Mouse (Mus musculus) stomach, embryonic 15.5 days (tissue): ENCODE measurements at regions not wholly inside any gene's neighbourhood (a gene's known extent, or its start where the extent isn't known, plus 50 kb on each side); places are given as distances from the start of the nearest gene placed in this dataset.

Source experiments
- ATAC-seq: fragments of 200-750 bp; cut with Nextera tagmentation; 2 replicates; pipeline ENCODE4 v1.8.0; 2017; ENCODE audit warnings: low read depth, moderate number of reproducible peaks, moderate TSS enrichment; ENCODE audit not compliant: insufficient read depth, low FRiP score
- H3K27ac ChIP-seq: fragments of 300-500 bp; sonication (generic); 2 replicates; pipeline ENCODE4 v1.5.1; 2015; ENCODE audit warnings: mild to moderate bottlenecking, inconsistent platforms
- H3K27me3 ChIP-seq: fragments of 300-500 bp; sonication (generic); replicated peaks from 2 replicates; pipeline ENCODE4 v1.6.1; 2015; ENCODE audit warnings: inconsistent platforms
- H3K36me3 ChIP-seq: fragments of 300-500 bp; sonication (generic); 2 replicates; pipeline ENCODE4 v1.6.1; 2015; ENCODE audit warnings: inconsistent platforms
- H3K4me1 ChIP-seq: fragments of 300-500 bp; sonication (generic); 2 replicates; pipeline ENCODE4 v1.6.1; 2015; ENCODE audit warnings: inconsistent platforms
- H3K4me2 ChIP-seq: fragments of 300-500 bp; sonication (generic); 2 replicates; pipeline ENCODE4 v1.6.1; 2015; ENCODE audit warnings: mild to moderate bottlenecking, inconsistent platforms
- H3K4me3 ChIP-seq: fragments of 300-500 bp; sonication (generic); replicated peaks from 2 replicates; pipeline ENCODE4 v1.5.1; 2015; ENCODE audit warnings: inconsistent platforms
- H3K9ac ChIP-seq: fragments of 300-500 bp; sonication (generic); 2 replicates; pipeline ENCODE4 v1.6.1; 2015; ENCODE audit warnings: inconsistent platforms
- H3K9me3 ChIP-seq: fragments of 300-500 bp; sonication (generic); 2 replicates; pipeline ENCODE4 v1.6.1; 2016; ENCODE audit warnings: inconsistent platforms
- WGBS: fragments of 180-500 bp; shearing (Covaris S2); methylation state at CpG from one replicate; pipeline ENCODE4 v1.1.7; 2015; 5-methylcytosine and 5-hydroxymethylcytosine counted together

- H3K27ac ChIP-seq: no peak overlapping the region
- H3K9me3 ChIP-seq: no peaks in the 10 kb centered on the region
- no peak overlapping the region for H3K9ac ChIP-seq
- no peaks in the 10 kb centered on the region for H3K4me1 ChIP-seq
- no peak overlapping the region for H3K4me2 ChIP-seq
- ATAC-seq: no peak
- H3K36me3 ChIP-seq: no peaks in the 10 kb centered on the region
- 63% methylated on average over 8 of the region's 8 CpGs for WGBS
- no peak overlapping the region for H3K4me3 ChIP-seq
- no peaks in the 10 kb centered on the region for H3K27me3 ChIP-seq
Observed at GRCm38 (mm10) chr9:61789066-61789897, 125.1 kb downstream of the Rplp1 start.

DNA sequence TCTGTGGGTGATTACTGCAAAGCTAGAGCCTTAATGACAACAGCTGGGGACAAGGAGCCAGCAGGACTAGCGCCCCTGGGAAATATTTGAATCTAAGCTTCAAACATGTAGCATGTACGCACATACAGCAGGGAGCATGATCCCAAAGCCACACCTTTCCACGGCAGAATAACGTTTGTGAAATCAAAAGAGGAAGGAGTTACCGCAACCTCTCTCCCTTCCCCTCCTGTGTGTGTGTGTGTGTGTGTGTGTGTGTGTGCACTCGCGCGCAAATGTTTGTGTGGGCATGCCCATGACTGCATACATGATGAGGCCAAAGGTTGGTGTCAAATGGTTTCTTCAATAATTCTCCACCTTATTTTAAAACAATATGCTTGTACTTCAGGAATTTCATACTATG, 132.9 kb downstream of the Rplp1 start:
- Histone ChIP-seq H3K9me3 (no peaks in the 10 kb centered on the region), H3K4me2 (no peak overlapping the region), H3K4me1 (no peaks in the 10 kb centered on the region), H3K27ac (no peak overlapping the region), H3K36me3 (no peaks in the 10 kb centered on the region), H3K9ac (no peak overlapping the region), H3K4me3 (no peak overlapping the region), H3K27me3 (no peaks in the 10 kb centered on the region)
- ATAC-seq: no peak
- WGBS: 86% methylated on average over 8 of the region's 8 CpGs

GRCm38 (mm10) chr9:61780186-61780939, 134.0 kb downstream of the Rplp1 start:
- no peaks in the 10 kb centered on the region for H3K36me3 ChIP-seq
- H3K4me2 ChIP-seq: no peak overlapping the region
- H3K9me3 ChIP-seq: no peaks in the 10 kb centered on the region
- WGBS: 76% methylated on average over 9 of the region's 9 CpGs
- no peaks in the 10 kb centered on the region for H3K27me3 ChIP-seq
- H3K4me3 ChIP-seq: no peak overlapping the region
- H3K27ac ChIP-seq: no peak overlapping the region
- no peaks in the 10 kb centered on the region for H3K4me1 ChIP-seq
- H3K9ac ChIP-seq: no peak overlapping the region
- ATAC-seq: no peak

DNA sequence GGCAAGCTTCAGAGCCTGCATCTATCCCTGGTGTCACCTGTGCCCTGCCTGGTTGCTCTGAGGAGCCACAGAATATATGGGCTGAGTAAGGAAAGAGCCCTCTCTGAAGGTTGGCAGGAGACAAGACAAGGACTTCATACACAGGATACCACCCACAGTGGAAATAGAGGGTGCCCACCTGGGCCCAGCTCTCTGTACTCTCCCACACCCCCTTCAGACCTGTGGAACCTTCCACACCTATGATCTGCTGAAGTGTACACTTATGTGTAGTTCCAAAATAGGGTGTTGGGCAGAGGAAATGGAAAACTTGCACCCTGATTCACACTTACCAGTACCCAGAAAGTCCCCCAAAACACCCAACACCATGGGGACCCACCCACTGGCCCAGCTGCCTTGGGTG, 135.2 kb downstream of the Rplp1 start:
- Histone ChIP-seq H3K9me3 (no peaks in the 10 kb centered on the region), H3K27me3 (no peaks in the 10 kb centered on the region), H3K27ac (no peak overlapping the region), H3K4me3 (no peak overlapping the region), H3K36me3 (no peaks in the 10 kb centered on the region), H3K4me2 (no peak overlapping the region), H3K4me1 (no peaks in the 10 kb centered on the region), H3K9ac (no peak overlapping the region)
- ATAC-seq: no peak

DNA sequence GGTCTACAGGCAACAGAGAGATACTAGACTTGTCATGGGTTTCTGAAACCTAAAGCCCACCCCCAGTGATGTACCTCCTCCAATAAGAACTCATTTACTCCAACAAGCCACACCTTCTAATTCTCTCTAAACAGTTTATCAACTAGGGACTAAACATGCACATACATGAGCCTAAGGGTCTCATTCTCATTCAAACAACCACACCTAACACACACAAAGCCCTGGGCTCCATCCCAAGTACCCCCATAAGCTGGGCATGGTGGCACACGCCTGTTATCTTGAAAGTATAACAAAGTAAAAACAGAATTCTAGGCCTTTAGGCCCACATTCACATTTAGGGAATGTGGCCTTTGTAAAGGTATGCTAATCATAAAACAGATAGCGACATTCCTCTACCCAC, 137.9 kb downstream of the Rplp1 start:
- Histone ChIP-seq H3K27me3 (no peaks in the 10 kb centered on the region), H3K4me3 (no peak overlapping the region), H3K4me1 (no peaks in the 10 kb centered on the region), H3K36me3 (no peaks in the 10 kb centered on the region), H3K9me3 (no peaks in the 10 kb centered on the region), H3K4me2 (no peak overlapping the region), H3K9ac (no peak overlapping the region), H3K27ac (no peak overlapping the region)
- 83% methylated on average over 2 of the region's 2 CpGs for WGBS
- ATAC-seq: no peak

DNA sequence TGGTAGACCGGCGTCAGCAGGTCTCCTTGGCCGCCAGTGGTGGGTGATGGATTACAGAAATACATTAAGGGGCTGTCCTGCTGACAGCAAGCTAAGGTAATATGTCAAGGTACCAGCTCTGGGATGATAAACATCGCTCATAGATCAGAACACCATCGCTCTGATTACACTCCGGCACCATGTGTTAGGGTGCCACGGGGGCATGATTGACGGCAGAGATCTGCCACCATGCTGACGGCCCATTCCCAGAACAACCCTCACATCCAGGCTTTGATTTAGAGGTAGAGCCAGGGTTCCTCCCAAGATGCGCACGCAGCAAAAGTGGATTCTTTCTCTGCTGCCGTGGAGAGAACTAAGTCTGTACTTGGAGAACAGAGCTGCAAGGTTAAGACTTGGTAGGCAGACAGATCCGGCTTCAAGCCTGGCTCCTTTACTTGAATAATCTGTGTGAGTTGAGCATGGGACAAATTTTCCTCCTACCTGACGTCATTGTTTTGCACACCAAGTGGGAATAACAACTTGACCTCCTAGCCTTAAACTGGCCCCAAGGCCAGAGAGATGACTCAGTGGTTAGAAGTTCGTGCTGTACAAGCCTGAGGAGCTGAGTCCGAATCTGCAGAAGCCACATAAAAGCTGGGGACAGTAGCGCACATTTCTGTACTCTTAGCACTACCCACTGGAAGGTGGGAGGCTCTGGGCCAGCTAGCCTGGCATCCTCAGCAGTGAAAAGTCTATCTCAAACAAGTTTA, 144.0 kb downstream of the Rplp1 start:
- Histone ChIP-seq H3K4me3 (no peak overlapping the region), H3K4me2 (no peak overlapping the region), H3K27me3 (no peaks in the 10 kb centered on the region), H3K27ac (no peak overlapping the region), H3K9ac (no peak overlapping the region), H3K4me1 (no peaks in the 10 kb centered on the region), H3K36me3 (no peaks in the 10 kb centered on the region), H3K9me3 (no peaks in the 10 kb centered on the region)
- no peak for ATAC-seq
- WGBS: 42% methylated on average over 17 of the region's 17 CpGs

DNA sequence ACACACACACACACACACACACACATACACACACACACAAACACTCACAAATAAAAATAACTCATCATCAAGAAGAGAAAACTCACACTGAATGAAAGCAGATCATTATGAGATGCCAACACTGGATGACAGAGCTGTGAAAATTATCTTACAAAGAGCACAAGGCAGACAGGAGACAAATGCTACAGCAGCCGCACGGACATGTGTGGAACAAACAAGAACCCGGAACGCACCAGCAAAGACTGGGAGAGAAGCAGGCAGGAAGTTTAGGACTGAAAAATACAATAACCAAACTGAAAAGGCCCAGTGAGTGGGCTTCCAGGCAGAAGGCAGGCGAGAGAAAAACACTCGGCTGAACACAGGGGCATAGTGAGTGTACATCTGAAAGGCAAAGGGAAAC, 148.2 kb downstream of the Rplp1 start:
- Histone ChIP-seq H3K4me3 (no peak overlapping the region), H3K27me3 (no peaks in the 10 kb centered on the region), H3K9me3 (no peaks in the 10 kb centered on the region), H3K9ac (no peak overlapping the region), H3K4me2 (no peak overlapping the region), H3K27ac (no peak overlapping the region), H3K36me3 (no peaks in the 10 kb centered on the region), H3K4me1 (no peaks in the 10 kb centered on the region)
- 62% methylated on average over 6 of the region's 6 CpGs for WGBS
- no peak for ATAC-seq

- no peaks in the 10 kb centered on the region for H3K4me1 ChIP-seq
- H3K27me3 ChIP-seq: 0 out of 2 replicates have a peak, but pooled peaks cover 3% of the 10 kb centered on the region
- ATAC-seq: no peak
- H3K27ac ChIP-seq: no peak overlapping the region
- WGBS: 48% methylated on average over 5 of the region's 5 CpGs
- H3K4me2 ChIP-seq: no peak overlapping the region
- H3K36me3 ChIP-seq: no peaks in the 10 kb centered on the region
- no peak overlapping the region for H3K9ac ChIP-seq
- H3K4me3 ChIP-seq: no peak overlapping the region
- no peaks in the 10 kb centered on the region for H3K9me3 ChIP-seq
Observed at GRCm38 (mm10) chr9:61765366-61765765, 149.0 kb downstream of the Rplp1 start.

- H3K4me2 ChIP-seq: no peak overlapping the region
- no peak for ATAC-seq
- 0 out of 2 replicates have a peak, but pooled peaks cover 5% of the 10 kb centered on the region for H3K4me1 ChIP-seq
- H3K4me3 ChIP-seq: no peak overlapping the region
- no peak overlapping the region for H3K9ac ChIP-seq
- 0 out of 2 replicates have a peak, but pooled peaks cover 5% of the 10 kb centered on the region for H3K27me3 ChIP-seq
- no peak overlapping the region for H3K27ac ChIP-seq
- no peaks in the 10 kb centered on the region for H3K36me3 ChIP-seq
- WGBS: 98% methylated on average over 3 of the region's 3 CpGs
- no peaks in the 10 kb centered on the region for H3K9me3 ChIP-seq
Observed at GRCm38 (mm10) chr9:61757806-61758205, 156.5 kb downstream of the Rplp1 start.

DNA sequence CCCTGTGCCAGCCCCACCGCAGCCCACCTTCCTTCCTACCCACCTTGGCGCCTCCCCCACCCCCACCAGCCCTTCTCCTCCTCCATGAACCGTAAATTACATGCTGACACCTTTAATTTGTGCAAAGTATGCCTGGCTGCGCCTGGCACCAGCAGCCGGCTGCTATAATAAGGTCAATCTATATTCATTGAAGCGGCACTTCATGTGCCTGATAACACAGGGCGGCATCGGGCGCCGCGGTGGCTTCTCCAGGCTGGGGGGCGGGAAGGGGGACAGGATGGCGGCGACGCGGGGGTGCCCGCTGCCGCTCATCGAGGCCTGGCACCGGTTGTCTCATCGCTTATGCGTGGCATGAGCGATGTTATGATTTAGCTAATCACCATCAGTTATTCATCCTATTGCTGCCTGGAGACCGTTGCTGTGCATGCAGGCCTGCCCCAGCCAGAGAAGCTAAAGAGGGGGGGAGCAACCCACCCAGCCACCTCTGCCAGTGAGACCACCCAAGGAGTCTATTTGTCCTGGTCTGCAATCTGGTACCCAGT, 157.5 kb downstream of the Rplp1 start:
- WGBS: 57% methylated on average over 24 of the region's 24 CpGs
- no peak overlapping the region for H3K27ac ChIP-seq
- H3K27me3 ChIP-seq: 0 out of 2 replicates have a peak, but pooled peaks cover 5% of the 10 kb centered on the region
- no peaks in the 10 kb centered on the region for H3K36me3 ChIP-seq
- 0 out of 2 replicates have a peak, but pooled peaks cover 5% of the 10 kb centered on the region for H3K4me1 ChIP-seq
- no peak overlapping the region for H3K4me3 ChIP-seq
- no peaks in the 10 kb centered on the region for H3K9me3 ChIP-seq
- ATAC-seq: no peak
- H3K4me2 ChIP-seq: no peak overlapping the region
- no peak overlapping the region for H3K9ac ChIP-seq

GRCm38 (mm10) chr9:61756224-61756800, 158.0 kb downstream of the Rplp1 start:
- Histone ChIP-seq H3K4me3 (no peak overlapping the region), H3K4me2 (no peak overlapping the region), H3K27me3 (0 out of 2 replicates have a peak, but pooled peaks cover 5% of the 10 kb centered on the region), H3K9ac (no peak overlapping the region), H3K9me3 (no peaks in the 10 kb centered on the region), H3K4me1 (0 out of 2 replicates have a peak, but pooled peaks cover 5% of the 10 kb centered on the region), H3K27ac (no peak overlapping the region), H3K36me3 (no peaks in the 10 kb centered on the region)
- 43% methylated on average over 15 of the region's 15 CpGs for WGBS
- ATAC-seq: no peak
